Mouse (Mus musculus) cerebellum, adult 9-11 months (tissue): Measurements from ENCODE around the gene Aicda.
"Not testable (repeated sequence)": the region's sequence is repeated elsewhere in the genome, so short reads cannot be mapped to it uniquely, and the experiment has no call there.

ENCODE experiments used
- DNase-seq: peaks from one replicate; pipeline ENCODE4 v3.0.0; 2022

Aicda gene

GRCm38 (mm10) chr6:122553606-122554005 lies at the start of gene Aicda:
TSS of gene Aicda (plus strand) at chr6:122553801.
- no peak for DNase-seq

DNA sequence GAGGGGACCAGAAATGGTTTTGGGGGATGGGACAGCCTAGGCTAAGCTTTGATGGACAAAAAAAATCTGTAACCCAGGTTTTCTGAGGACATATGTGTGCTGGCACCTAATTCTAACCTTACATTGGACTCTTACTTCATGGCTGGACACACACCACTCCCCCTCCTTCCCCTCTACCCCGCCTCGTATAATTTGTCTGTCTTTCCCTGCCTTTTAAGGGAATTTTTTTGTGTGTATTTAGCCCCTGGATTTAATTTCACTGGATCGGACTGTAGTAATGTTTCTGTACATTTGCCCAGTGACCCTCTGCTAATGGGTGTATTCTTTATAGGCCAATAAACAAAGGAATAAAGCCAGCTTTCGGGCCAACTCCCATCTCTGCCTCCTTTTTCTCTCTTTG lies 48.6 kb upstream of the Aicda start:
- no peak for DNase-seq

DNA sequence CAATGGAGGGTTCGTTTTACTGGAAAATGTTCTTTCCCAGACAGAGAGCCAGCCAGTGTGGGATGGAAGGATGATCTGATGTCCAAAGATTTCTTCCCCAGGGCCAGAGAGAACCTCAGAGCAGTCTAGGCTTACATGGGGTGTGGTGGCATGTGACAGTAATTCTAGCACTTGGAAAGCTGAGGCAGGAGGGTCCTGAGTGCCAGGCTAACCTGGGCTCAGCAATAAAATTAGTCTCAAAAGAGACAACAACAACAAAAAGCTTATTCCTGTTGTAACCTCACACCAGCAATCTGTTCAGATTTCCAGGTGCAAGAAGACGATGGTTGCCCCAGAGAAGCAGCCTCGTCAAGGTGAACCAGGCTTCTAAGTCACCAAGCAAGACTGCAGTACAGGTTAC lies 48.1 kb upstream of the Aicda start, which contains the start of gene Mfap5:
Gene Mfap5, plus strand, starts transcription at position 301 of the 400 bp plus-strand sequence.
- DNase-seq, result no peak

GRCm38 (mm10) chr6:122508494-122508893 lies 45.1 kb upstream of the Aicda start:
- DNase-seq, result no peak

DNA sequence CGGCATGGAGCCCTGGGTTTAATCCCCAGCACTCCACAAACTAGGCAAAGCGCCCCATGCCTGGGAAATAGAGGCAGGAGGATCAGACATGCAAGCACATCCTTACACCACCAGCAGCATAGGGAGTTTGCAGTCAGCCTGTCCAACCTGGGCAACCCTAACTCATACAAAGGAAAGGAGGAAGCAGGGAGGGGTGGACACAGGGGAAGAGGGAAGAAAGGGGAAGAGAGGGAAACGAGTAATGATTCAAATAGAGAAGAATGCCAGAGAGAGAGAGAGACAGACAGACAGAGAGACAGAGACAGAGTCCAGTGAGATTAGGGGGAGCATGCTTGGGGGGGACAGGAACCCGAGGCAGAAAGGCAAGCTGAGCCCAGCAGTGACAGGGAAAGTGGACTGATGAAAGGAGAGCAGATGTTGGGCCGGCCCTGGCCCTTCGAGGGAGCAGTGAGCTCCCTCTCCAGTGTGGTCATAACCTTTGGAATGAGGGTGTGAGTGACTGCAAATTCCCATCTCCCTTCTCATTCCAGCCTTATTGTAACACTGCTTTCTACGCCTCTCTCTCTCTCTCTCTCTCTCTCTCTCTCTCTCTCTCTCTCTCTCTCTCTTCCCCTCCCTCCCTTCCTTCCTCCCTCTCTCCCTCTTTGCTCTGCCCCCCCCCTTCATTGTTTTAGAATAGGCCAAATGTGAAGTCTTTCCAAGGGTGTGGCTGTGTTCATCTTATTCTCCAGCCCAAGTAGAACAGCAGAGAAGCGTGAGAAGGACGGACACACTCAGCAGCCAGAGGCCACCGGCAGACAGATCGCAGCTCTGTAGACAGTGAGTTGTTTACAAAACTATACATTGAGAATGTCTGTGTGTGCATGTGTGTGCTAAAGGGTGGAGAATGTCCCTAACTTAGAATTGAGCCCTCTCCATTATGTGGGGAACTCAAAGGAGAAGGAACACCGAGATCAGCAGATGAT lies 40.4 kb upstream of the Aicda start:
- no peak for DNase-seq

DNA sequence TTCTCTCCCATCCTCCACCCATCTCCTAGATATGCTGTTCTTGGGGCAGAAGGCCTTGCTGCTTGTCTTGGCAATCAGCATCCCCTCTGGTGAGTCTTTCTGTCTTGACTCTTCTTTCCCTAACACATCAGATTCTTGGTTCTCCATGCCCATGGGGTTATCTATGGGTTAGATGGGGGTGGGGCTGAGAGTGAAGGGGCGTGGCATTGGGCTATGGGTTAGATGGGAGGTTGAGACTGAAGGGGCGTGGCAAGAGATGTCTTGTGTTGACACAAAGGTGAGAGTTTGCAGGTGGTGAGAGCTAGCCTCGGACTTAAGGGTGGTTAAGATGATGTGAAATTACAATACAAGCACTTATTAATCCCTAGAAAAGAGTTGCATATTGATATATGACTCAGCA lies 39.3 kb upstream of the Aicda start:
- DNase-seq, result no peak

GRCm38 (mm10) chr6:122515762-122516161 lies 37.8 kb upstream of the Aicda start:
- not testable (repeated sequence) for DNase-seq

- DNase-seq, result no peak
These were observed 35.9 kb upstream of the Aicda start for GRCm38 (mm10) chr6:122517668-122518067.

DNA sequence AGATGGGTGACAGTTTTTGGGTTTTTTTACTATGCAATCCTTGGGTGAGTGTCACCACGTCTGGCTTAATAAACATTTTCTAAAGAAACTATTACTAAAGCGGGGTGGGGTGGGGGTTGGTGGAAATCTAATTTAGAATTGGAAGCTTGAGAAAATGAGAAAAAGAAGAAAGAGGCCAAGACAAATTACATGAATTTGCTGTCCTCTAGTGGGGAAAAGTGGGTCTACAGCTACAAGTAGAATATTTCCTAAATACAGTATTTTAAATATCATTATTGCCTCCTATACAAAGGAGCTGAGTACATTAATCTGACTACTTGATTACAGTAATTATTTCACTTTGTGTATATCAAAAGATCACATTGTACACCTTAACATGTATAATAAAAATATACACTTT lies 34.2 kb upstream of the Aicda start:
- no peak for DNase-seq

GRCm38 (mm10) chr6:122522595-122522994 lies 31.0 kb upstream of the Aicda start:
- no peak for DNase-seq

DNA sequence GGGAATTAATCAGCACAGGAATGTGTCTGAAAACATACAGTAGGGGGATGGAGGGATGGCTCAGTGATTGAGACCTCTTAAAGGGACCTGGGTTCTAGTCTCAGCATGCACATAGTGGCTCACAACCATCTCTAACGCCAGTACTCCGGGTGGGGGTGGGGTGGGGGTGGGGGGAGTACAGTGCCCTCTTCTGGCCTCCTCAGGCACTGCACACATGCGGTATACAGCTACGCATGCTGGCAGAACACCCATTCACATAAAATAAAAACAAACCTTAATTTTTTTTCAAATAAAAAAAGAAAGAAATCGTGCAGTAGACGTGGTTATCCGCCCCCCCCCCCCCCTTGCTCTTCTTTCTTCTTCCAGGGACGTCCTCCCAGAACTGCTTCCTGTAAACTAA lies 30.3 kb upstream of the Aicda start:
- no peak for DNase-seq

DNA sequence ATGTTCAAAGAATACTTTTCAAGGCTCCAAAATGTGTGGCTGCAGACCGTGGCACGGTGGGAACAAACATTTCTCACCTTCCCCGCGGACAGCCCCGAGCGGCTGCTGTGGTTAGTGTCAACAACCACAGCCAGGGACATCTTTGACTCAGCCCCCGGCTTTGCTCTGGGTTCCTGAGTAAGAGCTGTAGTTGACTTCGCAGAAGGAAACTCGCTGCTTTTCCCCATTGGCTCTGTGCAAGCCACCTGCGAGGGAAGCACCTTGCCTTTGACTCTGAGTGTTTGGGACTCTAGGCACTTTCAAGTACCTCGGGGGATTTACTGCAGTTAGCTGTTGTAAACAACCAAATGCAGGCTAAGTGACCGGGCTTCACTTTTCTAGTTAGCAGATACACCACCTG lies 26.0 kb upstream of the Aicda start:
- DNase-seq, result no peak

DNA sequence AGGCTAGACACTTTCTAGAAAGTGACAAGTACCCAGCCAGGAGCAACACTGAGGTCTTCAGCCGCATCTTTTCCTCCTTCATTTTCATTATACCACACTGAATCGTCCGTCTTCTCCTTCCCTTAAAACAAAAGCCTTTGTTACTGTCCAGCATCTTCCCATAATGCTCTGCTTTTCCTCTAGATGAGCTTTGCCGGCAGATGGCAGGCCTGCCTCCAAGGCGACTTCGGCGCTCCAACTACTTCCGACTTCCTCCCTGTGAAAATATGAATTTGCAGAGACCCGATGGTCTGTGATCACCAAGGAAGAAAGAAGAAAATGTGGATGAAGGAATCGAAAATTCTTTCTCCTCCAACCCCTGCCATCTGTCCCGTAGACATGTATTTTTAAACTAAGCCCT lies 25.5 kb upstream of the Aicda start:
- no peak for DNase-seq

DNA sequence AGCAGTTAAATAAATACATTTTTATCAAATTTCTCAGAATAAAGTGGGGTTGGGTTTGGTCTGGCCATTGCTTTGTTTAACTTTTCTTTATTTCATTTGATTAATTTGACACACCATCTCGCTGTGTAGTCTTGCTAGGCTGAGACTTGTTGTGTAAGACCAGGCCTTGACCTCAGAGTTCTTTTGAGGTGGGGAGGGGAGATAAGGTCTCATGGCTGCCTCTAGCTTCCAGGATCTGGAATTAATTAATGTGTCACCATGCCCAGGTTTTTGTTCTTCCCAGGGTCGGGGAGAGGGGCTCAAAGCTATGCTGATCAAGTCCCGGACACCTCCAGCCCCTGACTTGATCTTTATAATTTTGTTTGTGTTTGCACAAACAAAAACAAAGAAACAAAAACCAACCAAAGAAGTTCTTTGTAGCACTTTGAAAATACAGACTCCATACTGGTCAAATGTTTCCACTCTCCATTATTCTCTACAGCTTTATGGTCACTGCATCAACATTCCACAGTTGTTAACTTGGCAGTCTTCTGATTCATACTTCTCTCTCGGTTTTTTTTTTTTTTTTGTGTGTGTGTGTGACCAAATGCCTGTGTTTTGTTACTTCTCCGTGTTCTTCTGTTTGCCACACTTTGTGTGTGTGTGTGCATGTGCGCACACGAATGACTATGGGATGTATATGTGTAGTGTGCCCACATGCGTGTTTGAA lies 22.0 kb upstream of the Aicda start:
- DNase-seq, result no peak

DNA sequence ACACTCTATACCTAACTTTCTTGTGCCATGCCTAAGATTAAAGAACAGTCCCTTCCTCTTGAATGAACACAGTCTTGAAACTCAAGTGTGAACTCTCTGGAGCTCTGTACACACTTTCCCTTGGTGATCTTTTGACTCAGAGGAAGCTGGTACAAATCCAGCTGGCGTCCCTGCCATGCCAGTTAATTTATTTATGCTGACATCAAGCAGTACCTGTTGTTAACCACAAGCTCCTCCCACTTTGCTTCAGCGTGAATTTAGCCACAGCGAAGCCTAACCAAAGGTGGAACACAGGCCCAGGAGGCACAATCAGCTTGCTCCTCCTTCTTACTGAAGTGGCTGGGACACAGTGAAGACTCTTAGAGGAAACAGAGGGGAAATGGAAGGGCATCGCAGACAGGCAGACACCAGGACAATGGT lies 20.7 kb upstream of the Aicda start:
- DNase-seq, result no peak

GRCm38 (mm10) chr6:122534032-122534431 lies 19.6 kb upstream of the Aicda start:
- no peak for DNase-seq

GRCm38 (mm10) chr6:122539564-122539963 lies 14.0 kb upstream of the Aicda start:
- DNase-seq, result no peak

DNA sequence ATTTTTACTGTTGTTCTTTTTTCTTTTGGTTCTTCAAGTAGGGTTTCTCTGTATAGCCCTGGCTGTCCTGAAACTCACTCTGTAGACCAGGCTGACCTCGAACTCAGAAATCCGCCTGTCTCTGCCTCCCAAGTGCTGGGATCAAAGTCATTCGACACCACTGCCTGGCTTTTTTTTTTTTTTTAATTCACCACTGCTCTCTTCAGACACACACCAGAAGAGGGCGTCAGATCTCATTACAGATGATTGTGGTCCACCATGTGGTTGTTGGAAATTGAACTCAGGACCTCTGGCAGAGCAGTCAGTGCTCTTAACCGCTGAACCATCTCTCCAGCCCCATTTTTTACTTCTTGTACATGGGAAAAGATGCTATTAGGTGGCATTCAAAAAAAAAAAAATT lies 11.1 kb upstream of the Aicda start:
- not testable (repeated sequence) for DNase-seq

DNA sequence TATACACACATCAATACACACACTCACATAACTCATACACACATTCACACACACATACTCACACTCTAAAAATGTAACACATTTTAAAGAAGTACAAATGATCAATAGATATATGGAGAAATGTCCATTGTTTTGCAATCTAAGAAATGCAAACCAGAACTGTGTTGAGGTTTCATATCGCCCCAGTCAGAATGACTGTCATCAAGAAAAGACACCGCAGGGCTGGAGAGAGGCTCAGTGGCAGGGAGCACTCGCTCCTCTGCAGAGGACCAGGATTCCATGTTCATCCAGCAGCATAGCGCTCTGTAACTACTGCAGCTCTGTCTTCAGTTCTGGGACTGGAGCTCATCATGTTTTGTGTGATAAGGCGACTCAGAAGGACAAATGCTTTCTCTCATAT lies 10.0 kb upstream of the Aicda start:
- DNase-seq, result no peak

DNA sequence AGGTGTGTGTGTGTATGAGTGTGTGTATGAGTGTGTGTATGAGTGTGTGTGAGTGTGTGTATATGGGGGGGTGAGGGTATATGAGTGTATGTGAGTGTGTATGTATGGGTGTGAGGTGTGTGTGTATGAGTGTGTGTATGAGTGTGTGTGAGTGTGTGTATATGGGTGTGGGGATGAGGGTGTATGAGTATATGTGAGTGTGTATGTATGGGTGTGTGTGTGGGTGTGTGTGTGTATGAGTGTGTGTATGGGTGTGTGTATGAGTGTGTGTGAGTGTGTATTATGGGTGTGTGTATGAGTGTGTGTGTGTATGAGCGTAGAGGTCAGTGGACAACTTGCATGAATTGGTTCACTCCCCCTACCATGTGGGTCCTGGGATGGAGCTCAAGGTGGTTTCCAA lies 8.9 kb upstream of the Aicda start:
- DNase-seq, result no peak

GRCm38 (mm10) chr6:122545289-122545882 lies 8.2 kb upstream of the Aicda start:
- no peak for DNase-seq

DNA sequence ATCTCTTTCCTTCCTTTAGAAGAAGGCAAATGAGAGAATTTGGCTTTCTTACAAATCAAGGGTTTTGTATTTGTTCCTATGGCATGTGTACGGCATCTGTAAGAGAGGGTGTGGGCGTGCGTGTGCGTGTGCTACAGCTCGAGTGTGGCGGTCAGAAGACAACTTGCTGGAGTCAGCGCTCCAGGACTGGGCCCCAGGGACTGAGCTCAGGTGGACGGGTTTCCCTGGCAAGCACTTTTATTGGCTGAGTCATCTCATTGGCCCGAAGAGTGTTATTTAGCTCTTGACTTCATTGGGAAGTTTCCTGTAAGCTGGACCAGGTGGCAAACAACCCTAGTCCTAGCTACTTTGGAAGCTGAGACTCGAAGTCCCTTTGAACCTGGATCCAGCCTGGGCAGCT lies 7.7 kb upstream of the Aicda start:
- no peak for DNase-seq

GRCm38 (mm10) chr6:122554102-122554501 lies 501 bp downstream of the Aicda start:
- DNase-seq, result no peak

DNA sequence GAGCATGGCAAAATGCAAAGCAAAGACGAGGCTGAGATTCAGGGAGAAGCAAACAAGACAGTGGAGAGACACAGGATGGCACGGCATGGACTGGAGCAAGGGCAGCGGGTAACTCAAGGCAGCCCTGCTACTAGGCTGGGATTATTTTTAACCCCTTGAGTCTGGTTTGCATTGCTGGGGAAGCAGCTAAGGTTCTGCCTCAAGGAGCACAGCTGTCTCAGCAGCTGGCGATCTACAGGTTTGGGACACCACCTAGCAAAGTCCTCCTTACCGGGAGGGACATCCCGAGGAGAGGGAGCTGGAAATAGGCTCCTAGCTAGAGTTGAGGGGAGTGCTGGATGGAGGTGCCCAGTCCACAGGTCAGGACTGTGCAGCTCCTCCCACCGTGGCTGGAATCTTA lies 1.7 kb downstream of the Aicda start:
- no peak for DNase-seq
